Mouse (Mus musculus) midbrain, embryonic 15.5 days (tissue): Measurements from ENCODE around the gene Elp6. TPM values are rescaled to one million over a fixed set of nuclear protein-coding genes. Genes with fewer than 3 reads are reported as not detected.

ENCODE experiments used
- ATAC-seq: fragments of 200-750 bp; cut with Nextera tagmentation; replicated peaks from 2 replicates; pipeline ENCODE4 v1.8.0; 2017; ENCODE audit warnings: moderate TSS enrichment
- H3K27ac ChIP-seq: fragments of 300-500 bp; sonication (generic); 2 replicates; pipeline ENCODE4 v1.5.1; 2015; ENCODE audit warnings: mild to moderate bottlenecking, inconsistent platforms
- H3K27me3 ChIP-seq: fragments of 300-500 bp; sonication (generic); replicated peaks from 2 replicates; pipeline ENCODE4 v1.6.1; 2015; ENCODE audit warnings: inconsistent platforms
- H3K36me3 ChIP-seq: fragments of 300-500 bp; sonication (generic); replicated peaks from 2 replicates; pipeline ENCODE4 v1.6.1; 2015; ENCODE audit warnings: inconsistent platforms
- H3K4me1 ChIP-seq: fragments of 300-500 bp; sonication (generic); 2 replicates; pipeline ENCODE4 v1.6.1; 2015; ENCODE audit warnings: inconsistent platforms
- H3K4me2 ChIP-seq: fragments of 300-500 bp; sonication (generic); 2 replicates; pipeline ENCODE4 v1.6.1; 2015; ENCODE audit warnings: inconsistent platforms, mild to moderate bottlenecking, moderate library complexity
- H3K4me3 ChIP-seq: fragments of 300-500 bp; sonication (generic); 2 replicates; pipeline ENCODE4 v1.5.1; 2015; ENCODE audit warnings: mild to moderate bottlenecking, inconsistent platforms
- H3K9ac ChIP-seq: fragments of 300-500 bp; sonication (generic); 2 replicates; pipeline ENCODE4 v1.6.1; 2015; ENCODE audit warnings: mild to moderate bottlenecking, inconsistent platforms
- H3K9me3 ChIP-seq: fragments of 300-500 bp; sonication (generic); 2 replicates; pipeline ENCODE4 v1.6.1; 2016; ENCODE audit warnings: inconsistent platforms
- WGBS: fragments of 180-500 bp; shearing (Covaris S2); methylation state at CpG from one replicate; pipeline ENCODE4 v1.1.7; 2015; ENCODE audit warnings: mixed read lengths; 5-methylcytosine and 5-hydroxymethylcytosine counted together
- polyA plus RNA-seq: library from polyadenylated mRNA; unstranded; fragments of >200 nt; fragmentation: Nextera tagmentation; extraction: Ambion mirVana; gene quantifications from 2 replicates; pipeline ENCODE4 v1.2.1, GENCODE M21; 2015

The Elp6 gene
- polyA plus RNA-seq, 1 experiment from 2014 or later = 48.4 TPM

GRCm38 (mm10) chr9:110287321-110287924 lies 17.6 kb upstream of the Elp6 start:
- no peak overlapping the region for H3K4me2 ChIP-seq
- WGBS = 9% methylated on average over 7 of the region's 7 CpGs
- H3K4me3 ChIP-seq = no peak overlapping the region
- H3K36me3 ChIP-seq = no peaks in the 10 kb centered on the region
- no peaks in the 10 kb centered on the region for H3K27me3 ChIP-seq
- peak; percentile 89 for ATAC-seq
- peak overlapping the region; percentile 71 for H3K27ac ChIP-seq
- no peaks in the 10 kb centered on the region for H3K9me3 ChIP-seq
- no peak overlapping the region for H3K9ac ChIP-seq
- peaks cover 13% of the 10 kb centered on the region for H3K4me1 ChIP-seq

DNA sequence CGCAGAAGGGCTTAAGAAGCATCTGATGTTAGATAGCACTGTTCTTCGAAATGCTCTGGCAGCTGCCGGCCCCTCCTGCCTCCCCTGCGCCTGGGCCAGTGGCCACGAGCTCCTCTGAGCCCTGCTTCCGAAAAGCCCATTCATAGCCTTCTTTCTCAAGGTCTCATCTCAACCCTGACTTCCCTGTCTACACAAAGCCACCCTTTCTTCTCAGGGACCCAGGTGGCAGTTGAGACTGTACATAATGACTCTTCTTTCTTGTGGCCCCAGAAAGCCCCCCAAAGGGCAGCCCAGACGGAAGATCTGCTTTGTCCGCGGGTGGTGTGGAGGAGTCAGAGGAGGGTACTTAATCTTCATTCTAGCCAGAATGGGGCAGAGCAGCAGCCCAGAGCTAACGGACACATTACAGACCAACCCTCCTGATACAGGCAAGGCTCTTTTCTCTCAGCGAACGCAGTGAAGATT lies 11.7 kb upstream of the Elp6 start:
- Histone ChIP-seq H3K27ac (peak overlapping the region; percentile 39), H3K36me3 (no peaks in the 10 kb centered on the region), H3K9ac (no peak overlapping the region), H3K27me3 (no peaks in the 10 kb centered on the region), H3K4me2 (0 out of 2 replicates have a peak overlapping the region, but pooled peaks have one; percentile 4), H3K9me3 (no peaks in the 10 kb centered on the region), H3K4me3 (no peak overlapping the region), H3K4me1 (peaks cover 3% of the 10 kb centered on the region; the same call in 1 of the 2 replicates)
- ATAC-seq = 0 out of 2 replicates have a peak, but pooled peaks have one; percentile 27
- WGBS = 41% methylated on average over 12 of the region's 12 CpGs

GRCm38 (mm10) chr9:110293873-110294415 lies 11.0 kb upstream of the Elp6 start:
- H3K9me3 ChIP-seq = no peaks in the 10 kb centered on the region
- no peak overlapping the region for H3K9ac ChIP-seq
- no peaks in the 10 kb centered on the region for H3K27me3 ChIP-seq
- peaks cover 3% of the 10 kb centered on the region; the same call in 1 of the 2 replicates for H3K4me1 ChIP-seq
- H3K27ac ChIP-seq = peak overlapping the region; percentile 39
- no peak overlapping the region for H3K4me3 ChIP-seq
- H3K36me3 ChIP-seq = no peaks in the 10 kb centered on the region
- ATAC-seq = no peak; the same call in 1 of the 2 replicates
- 0 out of 2 replicates have a peak overlapping the region, but pooled peaks have one; percentile 4 for H3K4me2 ChIP-seq
- 82% methylated on average over 13 of the region's 13 CpGs for WGBS

DNA sequence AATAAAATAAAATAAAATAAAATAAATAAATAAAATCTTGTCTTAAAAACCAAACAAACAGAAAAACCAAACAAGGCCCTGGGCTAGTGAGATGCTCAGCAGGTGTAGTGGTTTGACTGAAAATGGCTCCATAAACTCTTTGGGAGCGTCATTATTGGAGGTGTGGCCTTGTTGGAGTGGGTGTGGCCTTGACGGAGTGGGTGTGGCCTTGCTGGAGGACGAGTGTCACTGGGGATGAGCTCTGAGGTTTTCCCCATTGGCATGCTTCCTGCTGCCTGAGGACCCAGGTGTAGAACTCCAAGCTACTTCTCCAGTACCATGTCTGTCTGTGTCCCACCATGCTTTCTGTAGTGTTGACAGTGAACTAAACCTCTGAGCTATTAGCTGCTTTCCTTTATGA lies 10.2 kb upstream of the Elp6 start:
- Histone ChIP-seq H3K9ac (no peak overlapping the region), H3K27me3 (no peaks in the 10 kb centered on the region), H3K4me3 (no peak overlapping the region), H3K27ac (no peak overlapping the region), H3K4me1 (peaks cover 3% of the 10 kb centered on the region; the same call in 1 of the 2 replicates), H3K36me3 (no peaks in the 10 kb centered on the region), H3K4me2 (no peak overlapping the region), H3K9me3 (no peaks in the 10 kb centered on the region)
- ATAC-seq = no peak
- WGBS = 62% methylated on average over 3 of the region's 3 CpGs

DNA sequence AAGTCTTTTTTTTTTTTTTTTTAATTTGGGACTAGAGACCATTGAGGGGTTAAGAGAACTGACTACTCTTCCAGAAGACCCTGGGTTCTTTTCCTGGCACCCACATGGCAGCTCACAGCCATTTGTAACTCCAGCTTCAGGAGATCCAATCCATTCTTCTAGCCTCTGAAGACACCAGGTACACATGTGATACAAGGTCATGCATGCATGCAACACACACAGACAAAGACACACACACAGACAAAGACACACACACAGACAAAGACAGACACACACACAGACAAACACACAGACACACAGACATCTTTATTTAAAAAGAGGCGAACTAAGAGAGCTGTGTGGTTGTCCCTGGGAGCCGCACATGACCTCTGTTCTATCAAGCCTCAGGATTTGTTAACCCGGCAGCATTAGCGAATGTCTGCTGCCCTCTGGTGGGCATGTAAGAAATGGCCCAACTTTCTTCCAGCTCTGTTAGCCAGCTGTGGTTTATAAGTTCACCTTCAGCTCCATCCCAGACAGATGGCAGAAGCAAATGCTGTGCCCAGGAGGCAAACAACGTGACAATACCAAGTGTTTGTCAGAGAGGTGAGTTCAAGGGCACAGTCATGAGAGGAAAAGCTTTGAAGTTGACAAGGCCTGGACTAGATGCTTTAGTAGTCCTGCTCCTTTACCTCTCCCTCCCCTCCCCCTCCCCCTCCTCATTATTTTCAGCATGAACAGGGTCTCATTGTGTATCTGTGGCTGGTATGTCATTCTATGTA lies 7.9 kb upstream of the Elp6 start:
- H3K4me3 ChIP-seq = no peak overlapping the region
- 0 out of 2 replicates have a peak overlapping the region, but pooled peaks have one; percentile 48 for H3K27ac ChIP-seq
- ATAC-seq = peak; percentile 70
- peaks cover 3% of the 10 kb centered on the region; the same call in 1 of the 2 replicates for H3K4me1 ChIP-seq
- H3K36me3 ChIP-seq = no peaks in the 10 kb centered on the region
- no peaks in the 10 kb centered on the region for H3K27me3 ChIP-seq
- no peak overlapping the region for H3K4me2 ChIP-seq
- 3% methylated on average over 5 of the region's 5 CpGs for WGBS
- no peak overlapping the region for H3K9ac ChIP-seq
- H3K9me3 ChIP-seq = no peaks in the 10 kb centered on the region

DNA sequence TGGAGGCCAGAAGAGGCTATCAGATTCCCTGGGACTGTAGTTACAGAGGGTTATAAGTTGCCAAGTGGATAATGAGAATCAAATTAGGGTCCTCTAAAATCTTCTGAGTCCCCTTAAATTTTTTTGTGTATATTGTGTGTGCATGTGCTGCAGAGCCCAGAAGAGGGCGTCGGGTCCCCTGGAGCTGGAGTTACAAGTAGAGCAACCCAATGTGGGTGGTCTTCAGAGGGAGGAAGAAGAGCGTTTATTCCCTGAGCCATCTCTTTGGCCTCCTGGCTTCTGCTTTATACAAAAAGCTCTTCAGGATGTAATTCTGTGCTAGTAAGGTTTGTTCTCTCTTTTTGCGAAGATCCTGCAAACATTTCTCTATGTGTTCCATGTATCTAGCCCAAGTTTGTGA lies 457 bp upstream of the Elp6 start:
- no peaks in the 10 kb centered on the region for H3K27me3 ChIP-seq
- H3K4me1 ChIP-seq = peaks cover 24% of the 10 kb centered on the region
- peak overlapping the region; percentile 72 for H3K4me3 ChIP-seq
- peak overlapping the region; percentile 97 for H3K27ac ChIP-seq
- WGBS = under 1% methylated on average over 4 of the region's 4 CpGs
- ATAC-seq = peak; percentile 47
- H3K36me3 ChIP-seq = no peaks in the 10 kb centered on the region
- H3K4me2 ChIP-seq = peak overlapping the region; percentile 82
- no peaks in the 10 kb centered on the region for H3K9me3 ChIP-seq
- H3K9ac ChIP-seq = peak overlapping the region; percentile 82

DNA sequence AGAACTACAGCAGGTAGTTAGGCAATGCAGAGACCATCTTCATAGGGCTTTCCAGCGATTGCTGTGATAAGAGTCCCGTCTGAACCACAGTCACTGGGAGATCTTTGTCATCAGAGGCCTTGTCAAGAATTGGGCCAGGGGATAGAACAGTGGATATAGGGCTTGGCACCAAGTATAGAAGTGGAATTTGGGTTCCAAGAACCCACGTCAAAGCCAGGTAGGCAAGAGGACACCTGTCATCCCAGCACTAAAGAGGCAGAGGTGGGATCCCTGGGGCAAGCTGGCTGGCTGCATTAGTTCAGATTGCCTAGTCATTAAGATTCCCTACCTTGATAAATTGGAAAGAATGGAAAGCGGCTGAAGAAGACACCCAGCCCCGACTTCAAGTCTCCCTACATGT lies 1.4 kb downstream of the Elp6 start:
- Histone ChIP-seq H3K4me2 (peak overlapping the region; percentile 82), H3K9me3 (no peaks in the 10 kb centered on the region), H3K27ac (no peak overlapping the region), H3K9ac (no peak overlapping the region), H3K27me3 (no peaks in the 10 kb centered on the region), H3K4me1 (peaks cover 24% of the 10 kb centered on the region), H3K4me3 (no peak overlapping the region), H3K36me3 (peaks cover 5% of the 10 kb centered on the region; the same call in 1 of the 2 replicates)
- ATAC-seq = no peak
- 94% methylated on average over 5 of the region's 5 CpGs for WGBS

- ATAC-seq = no peak
Observed at GRCm38 (mm10) chr9:110314706-110315105, 9.7 kb downstream of the Elp6 start.

DNA sequence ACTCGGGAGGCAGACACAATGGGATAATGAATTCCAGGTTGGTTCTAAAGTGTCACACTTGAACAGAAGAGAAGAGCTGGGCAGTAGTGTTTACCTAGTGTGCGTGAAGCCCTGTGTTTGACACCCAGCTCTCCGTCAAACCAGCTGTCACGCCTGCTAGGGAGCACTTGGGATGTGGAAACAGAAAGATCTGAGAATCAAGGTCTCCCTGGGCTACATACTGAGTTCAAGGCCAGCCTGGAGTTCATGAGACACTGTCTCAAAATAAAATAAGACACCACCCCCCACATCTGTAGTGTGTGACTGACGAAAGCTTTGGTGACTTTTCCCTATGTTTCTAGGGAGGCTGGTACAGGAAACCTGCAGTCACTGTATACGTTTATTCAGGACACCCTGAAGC lies 10.4 kb downstream of the Elp6 start:
- Histone ChIP-seq H3K27ac (no peak overlapping the region), H3K4me2 (no peak overlapping the region), H3K9ac (no peak overlapping the region), H3K36me3 (peaks cover 34% of the 10 kb centered on the region; the same call in 1 of the 2 replicates), H3K9me3 (no peaks in the 10 kb centered on the region), H3K27me3 (no peaks in the 10 kb centered on the region), H3K4me1 (no peaks in the 10 kb centered on the region), H3K4me3 (no peak overlapping the region)
- 90% methylated on average over 6 of the region's 6 CpGs for WGBS
- ATAC-seq = no peak

More at GRCm38 (mm10) chr9:110314706-110315105, 9.7 kb downstream of the Elp6 start:
- no peak overlapping the region for H3K9ac ChIP-seq
- no peaks in the 10 kb centered on the region for H3K4me1 ChIP-seq
- no peaks in the 10 kb centered on the region for H3K9me3 ChIP-seq
- WGBS = 82% methylated on average over 5 of the region's 5 CpGs
- no peak overlapping the region for H3K4me2 ChIP-seq
- H3K36me3 ChIP-seq = peaks cover 30% of the 10 kb centered on the region; the same call in 1 of the 2 replicates
- H3K27me3 ChIP-seq = no peaks in the 10 kb centered on the region
- no peak overlapping the region for H3K27ac ChIP-seq
- H3K4me3 ChIP-seq = no peak overlapping the region

DNA sequence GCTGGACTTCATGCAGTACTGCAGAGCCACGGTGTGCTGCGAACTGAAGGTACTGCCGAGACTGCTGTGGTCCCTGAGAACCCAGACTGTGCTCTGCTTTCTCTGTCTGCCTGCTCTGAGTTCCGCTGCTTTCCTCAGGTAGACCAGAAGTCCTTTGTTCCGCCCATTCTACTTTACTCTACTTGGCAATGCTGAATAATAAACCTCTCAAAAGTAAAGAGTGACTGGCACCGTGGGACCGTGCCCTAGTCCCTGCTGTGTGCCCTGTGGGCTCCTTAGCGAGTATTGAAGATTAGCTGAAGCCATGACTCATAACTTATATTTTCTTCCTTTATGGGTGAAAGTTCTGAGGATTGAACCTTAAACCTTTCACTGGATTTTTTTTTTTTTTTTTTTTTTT lies 10.9 kb downstream of the Elp6 start:
- Histone ChIP-seq H3K9ac (no peak overlapping the region), H3K4me1 (no peaks in the 10 kb centered on the region), H3K36me3 (peaks cover 32% of the 10 kb centered on the region; the same call in 1 of the 2 replicates), H3K4me2 (no peak overlapping the region), H3K9me3 (no peaks in the 10 kb centered on the region), H3K4me3 (no peak overlapping the region), H3K27me3 (no peaks in the 10 kb centered on the region), H3K27ac (no peak overlapping the region)
- ATAC-seq = no peak
- 99% methylated on average over 8 of the region's 8 CpGs for WGBS

DNA sequence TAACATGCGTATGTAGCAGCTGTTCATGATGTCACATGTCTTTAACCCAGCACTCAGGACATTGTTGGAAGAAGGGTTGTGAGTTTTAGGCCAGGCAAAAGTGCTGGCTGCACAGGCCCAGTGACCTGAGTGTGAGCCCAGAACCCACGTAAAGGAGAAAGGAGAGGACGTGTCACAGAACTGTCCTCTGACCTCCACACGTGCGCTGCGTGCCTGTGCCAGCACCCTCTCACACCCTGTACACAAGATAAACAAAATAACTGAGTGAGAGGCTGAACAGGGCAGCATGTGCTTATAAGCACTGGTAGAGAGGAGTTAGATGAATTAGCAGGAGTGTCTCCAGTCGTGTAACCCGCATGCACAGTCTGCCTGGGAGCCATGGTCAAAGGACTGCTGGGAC lies 11.5 kb downstream of the Elp6 start:
- WGBS = 96% methylated on average over 8 of the region's 8 CpGs

DNA sequence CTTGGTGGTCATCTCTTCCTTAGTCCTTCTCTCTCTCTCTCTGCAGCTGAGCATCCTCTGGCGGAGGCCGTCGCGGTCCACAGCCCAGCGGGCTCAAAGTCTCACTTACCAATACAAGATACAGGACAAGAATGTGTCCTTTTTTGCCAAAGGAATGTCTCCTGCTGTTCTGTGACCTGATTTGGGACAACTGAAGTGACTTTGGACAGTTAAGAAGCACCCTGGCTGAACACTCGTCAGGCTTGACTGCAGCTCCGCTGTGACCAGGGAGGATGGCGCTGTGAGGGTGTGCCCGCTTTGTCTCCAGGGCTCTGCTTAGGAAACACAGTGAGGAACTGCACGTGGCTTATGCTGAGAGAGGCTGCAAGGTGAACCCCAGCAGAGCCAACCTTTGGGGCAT lies 15.8 kb downstream of the Elp6 start:
- Histone ChIP-seq H3K9ac (no peak overlapping the region), H3K4me2 (no peak overlapping the region), H3K27me3 (no peaks in the 10 kb centered on the region), H3K36me3 (peaks cover 24% of the 10 kb centered on the region; the same call in 1 of the 2 replicates), H3K9me3 (no peaks in the 10 kb centered on the region), H3K4me1 (no peaks in the 10 kb centered on the region), H3K4me3 (no peak overlapping the region), H3K27ac (no peak overlapping the region)
- no peak for ATAC-seq
- WGBS = 75% methylated on average over 10 of the region's 10 CpGs

More for the DNA sequence above, 11.5 kb downstream of the Elp6 start:
- Histone ChIP-seq H3K27ac (no peak overlapping the region), H3K9me3 (no peaks in the 10 kb centered on the region), H3K4me1 (no peaks in the 10 kb centered on the region), H3K4me2 (no peak overlapping the region), H3K4me3 (no peak overlapping the region), H3K36me3 (peaks cover 38% of the 10 kb centered on the region; the same call in 1 of the 2 replicates), H3K27me3 (no peaks in the 10 kb centered on the region), H3K9ac (no peak overlapping the region)
- ATAC-seq = no peak
